15 mouse cellular contexts compared by ENCODE assay signal in the genomic region with DNA sequence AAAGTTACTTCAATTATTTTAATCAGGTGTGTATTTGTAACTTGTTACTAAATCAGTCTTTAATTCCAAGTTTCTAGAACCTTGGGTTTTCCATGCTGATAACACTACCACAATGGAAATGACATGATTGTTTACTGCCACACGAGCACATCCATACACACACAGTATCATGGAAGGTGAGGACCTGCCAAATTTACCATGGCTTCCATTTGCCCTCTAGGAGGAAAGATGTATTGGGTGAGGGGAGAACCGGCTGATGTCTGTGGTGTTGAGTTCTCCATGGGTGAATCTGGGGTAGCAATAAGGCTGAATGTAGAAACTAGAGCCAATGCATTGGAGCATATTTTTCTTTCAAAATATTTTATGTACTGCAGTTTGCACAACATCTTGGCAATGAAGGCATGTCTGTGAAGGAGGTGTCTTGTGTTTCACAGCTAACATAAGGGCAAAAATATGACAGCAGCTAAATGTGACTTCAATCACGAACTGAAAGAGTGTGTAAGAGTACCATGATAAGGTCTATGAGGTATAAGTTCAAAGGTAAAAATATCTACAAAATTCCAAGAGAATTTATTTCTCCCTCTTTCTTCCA. TPM values are rescaled to one million over a fixed set of nuclear protein-coding genes. Genes with fewer than 3 reads are reported as not detected.
DNase-seq lines count a peak whose midpoint lies in the region; ATAC-seq and TF ChIP-seq lines count a peak whose summit lies in the region.
"Had no signal": no experiment of that assay in that cellular context is flagged by ENCODE, and none has a peak within 500 bp of the region (broad histone marks: within the 10 kb centered on the region; RNA-seq: fewer than 3 reads in every experiment).

No protein-coding gene starts in this region.

- no peaks in the 10 kb centered on the region for H3K36me3 ChIP-seq in heart, embryonic 14.5 days (ENCODE audit: control insufficient read depth, insufficient read depth, low read length)
- H3K36me3 ChIP-seq in heart, embryonic 11.5 days (ENCODE audit: control insufficient read depth, insufficient read depth, low read length), result no peaks in the 10 kb centered on the region
- no peaks in the 10 kb centered on the region for H3K36me3 ChIP-seq in lung, embryonic 15.5 days
- H3K36me3 ChIP-seq: limb, embryonic 13.5 days had no signal

- no peak overlapping the region for H3K4me3 ChIP-seq in heart, embryonic 14.5 days (ENCODE audit: control insufficient read depth in 1 of 2, insufficient read depth in 1 of 2, low read depth in 1 of 2, low read length in 2 of 2)
- no peak overlapping the region for H3K4me3 ChIP-seq in heart, embryonic 11.5 days (ENCODE audit: low read depth, low read length)
- no peak overlapping the region for H3K4me3 ChIP-seq in lung, embryonic 15.5 days
- H3K4me3 ChIP-seq in embryonic fibroblast, embryonic 13.5 days (ENCODE audit: insufficient read depth, low read length), result no peak overlapping the region
- H3K4me3 ChIP-seq: erythroblast, embryonic 14.5 days; layer of hippocampus, adult 2 months; left cerebral cortex, adult 2 months; limb, embryonic 13.5 days; megakaryocyte, embryonic 14.5 days had no signal

- no peaks in the 10 kb centered on the region for H3K27me3 ChIP-seq in heart, embryonic 14.5 days (ENCODE audit: control insufficient read depth, insufficient read depth, low read length)
- no peaks in the 10 kb centered on the region for H3K27me3 ChIP-seq in heart, embryonic 11.5 days (ENCODE audit: control insufficient read depth, insufficient read depth, low read length)
- no peaks in the 10 kb centered on the region for H3K27me3 ChIP-seq in lung, embryonic 15.5 days
- H3K27me3 ChIP-seq: limb, embryonic 13.5 days had no signal

- H3K4me1 ChIP-seq in heart, embryonic 14.5 days (ENCODE audit: control insufficient read depth in 2 of 2, insufficient read depth in 2 of 2, low read length in 2 of 2), result peaks cover 12 to 36% of the 10 kb centered on the region in 2 experiments
- H3K4me1 ChIP-seq in heart, embryonic 11.5 days (ENCODE audit: control insufficient read depth, insufficient read depth, low read length), result peaks cover 33% of the 10 kb centered on the region
- peaks cover 42% of the 10 kb centered on the region for H3K4me1 ChIP-seq in lung, embryonic 15.5 days
- peaks cover 6% of the 10 kb centered on the region; the same call in 1 of the 2 replicates for H3K4me1 ChIP-seq in embryonic fibroblast, embryonic 13.5 days (ENCODE audit: control insufficient read depth, insufficient read depth, low read length)

- TF ChIP-seq CTCF in embryonic fibroblast, embryonic 13.5 days (IDR thresholded peaks at IDR 0.05; ENCODE audit: borderline replicate concordance, insufficient read depth, low read length), result no peak

- 71% methylated on average over 3 of the region's 3 CpGs for WGBS in heart, embryonic 14.5 days
- 75% methylated on average over 3 of the region's 3 CpGs for WGBS in heart, embryonic 11.5 days (ENCODE audit: insufficient replicate concordance)
- WGBS in lung, embryonic 15.5 days, result 50% methylated on average over 3 of the region's 3 CpGs

- no peak overlapping the region; a peak in 1 of 4 replicates for H3K27ac ChIP-seq in heart, embryonic 14.5 days (replicated peaks in 1 of 2; ENCODE audit: control insufficient read depth in 1 of 2, insufficient read depth in 1 of 2, low read depth in 2 of 2, low read length in 2 of 2)
- no peak overlapping the region for H3K27ac ChIP-seq in heart, embryonic 11.5 days (ENCODE audit: low read depth, low read length)
- peak overlapping the region; percentile 82 for H3K27ac ChIP-seq in lung, embryonic 15.5 days
- H3K27ac ChIP-seq in embryonic fibroblast, embryonic 13.5 days (ENCODE audit: insufficient read depth, low read length), result peak overlapping the region; percentile 49; the same call in 1 of the 2 replicates
- H3K27ac ChIP-seq: left cerebral cortex, adult 2 months; limb, embryonic 13.5 days had no signal

- peak overlapping the region; percentile 8; the same call in 1 of the 2 replicates for H3K4me2 ChIP-seq in heart, embryonic 14.5 days (ENCODE audit: low read length)
- no peak overlapping the region for H3K4me2 ChIP-seq in heart, embryonic 11.5 days
- H3K4me2 ChIP-seq in lung, embryonic 15.5 days, result 0 out of 2 replicates have a peak overlapping the region, but pooled peaks have one; percentile 6
- H3K4me2 ChIP-seq: limb, embryonic 13.5 days had no signal

- H3K9ac ChIP-seq in heart, embryonic 14.5 days (ENCODE audit: low read length), result no peak overlapping the region
- H3K9ac ChIP-seq in heart, embryonic 11.5 days (ENCODE audit: low read depth, low read length), result no peak overlapping the region
- no peak overlapping the region for H3K9ac ChIP-seq in lung, embryonic 15.5 days
- H3K9ac ChIP-seq: limb, embryonic 13.5 days had no signal

- ATAC-seq in heart, embryonic 14.5 days (ENCODE audit: insufficient number of reproducible peaks, insufficient read depth, low FRiP score, low read depth), result no peak
- ATAC-seq in heart, embryonic 11.5 days (replicated peaks; ENCODE audit: insufficient number of reproducible peaks, low FRiP score, low TSS enrichment), result no peak
- peak; percentile 66; the same call in 1 of the 2 replicates for ATAC-seq in lung, embryonic 15.5 days (ENCODE audit: borderline replicate concordance, extremely low read depth, low FRiP score, low TSS enrichment)
- ATAC-seq: midbrain, embryonic 16.5 days had no signal

- TF ChIP-seq POLR2A in embryonic fibroblast, embryonic 13.5 days (IDR thresholded peaks at IDR 0.05; ENCODE audit: low read depth, low read length), result no peak

- no peak for DNase-seq in lung, postnatal 25 days (ENCODE audit: low spot score)
- peak; percentile 51 for DNase-seq in telencephalon, adult 2 months (ENCODE audit: low read depth, low spot score)
- no peak for DNase-seq in cerebellum, adult 11 months
- DNase-seq: adrenal gland, postnatal 25 days; thymus, adult 18-20 months had no signal

- no peaks in the 10 kb centered on the region for H3K9me3 ChIP-seq in heart, embryonic 14.5 days (ENCODE audit: control insufficient read depth, low read length)
- H3K9me3 ChIP-seq in heart, embryonic 11.5 days (replicated peaks; ENCODE audit: control insufficient read depth, low read length), result no peaks in the 10 kb centered on the region
- H3K9me3 ChIP-seq in lung, embryonic 15.5 days, result no peaks in the 10 kb centered on the region
- H3K9me3 ChIP-seq: limb, embryonic 13.5 days; megakaryocyte, embryonic 14.5 days had no signal

RNA-seq across cellular contexts. Expression of a gene that starts 54.4 kb away (rescaled TPM):
- polyA plus RNA-seq in heart, embryonic 14.5 days (2014; fragmentation: Nextera tagmentation; extraction: Ambion mirVana), result 46.9 and 48.2 TPM in 2 replicates
- polyA plus RNA-seq in heart, embryonic 11.5 days (2014; fragmentation: Nextera tagmentation; extraction: Ambion mirVana), result 56.0 and 60.4 TPM in 2 replicates
- 86.9 and 91.8 TPM in 2 replicates for polyA plus RNA-seq in lung, embryonic 15.5 days (2015; fragmentation: Nextera tagmentation; extraction: Ambion mirVana)
- polyA plus RNA-seq in embryonic fibroblast, embryonic 13.5 days (2011; ENCODE audit: insufficient read length, low read depth, missing spikeins), result 70.0 and 80.8 TPM in 2 replicates

Comparison
In these comparisons a context has a peak if more than half of its experiments do, and no peak if none do; other contexts are left out.
1. H3K27ac ChIP-seq: peak in lung, embryonic 15.5 days (single experiment) and embryonic fibroblast, embryonic 13.5 days (single experiment); none in heart, embryonic 14.5 days (0 of 2) and heart, embryonic 11.5 days (single experiment).